Mouse (Mus musculus) embryo, embryonic 10.5 days (tissue): ENCODE results near the gene Slc8b1.

Source experiments
- DNase-seq: peaks from one replicate; pipeline ENCODE4 v3.0.0-alpha.2; 2015; ENCODE audit warnings: low spot score

Gene Slc8b1

DNA sequence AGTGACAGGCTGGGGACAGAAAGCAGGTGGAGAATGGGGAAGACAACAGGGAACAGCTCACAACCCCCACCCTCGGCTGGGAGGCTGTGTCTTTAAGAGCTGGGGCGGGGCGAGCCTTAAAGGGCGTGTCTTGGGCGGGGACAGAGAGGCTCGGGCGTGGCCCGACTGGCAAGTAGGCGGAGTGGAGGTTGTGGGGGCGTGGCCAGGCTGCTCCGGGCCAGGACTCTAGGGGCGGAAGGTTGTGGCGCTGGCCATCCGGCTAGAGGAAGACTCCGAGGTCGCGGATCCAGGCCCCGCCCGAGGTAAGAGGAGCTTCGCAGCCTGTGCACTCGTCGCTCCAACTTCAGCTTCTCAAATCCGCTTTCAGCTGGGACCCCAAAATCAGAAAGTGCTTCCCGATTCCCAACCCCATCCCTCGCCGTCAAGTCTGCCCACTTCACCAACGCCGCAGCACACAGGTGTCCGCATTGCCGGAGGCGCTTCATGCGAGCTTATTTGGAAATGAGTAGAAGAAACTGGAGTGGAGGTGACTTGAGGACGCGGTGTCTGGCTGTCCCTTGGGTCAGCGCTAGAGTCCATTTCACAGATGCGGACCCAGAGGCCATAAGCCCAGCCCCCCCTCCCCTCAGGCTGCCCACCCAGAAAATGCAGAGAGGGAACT, at the start of gene Slc8b1:
Slc8b1 (plus strand) TSS at position 187 of the 661 bp plus-strand sequence.
- peak; percentile 97 for DNase-seq

DNA sequence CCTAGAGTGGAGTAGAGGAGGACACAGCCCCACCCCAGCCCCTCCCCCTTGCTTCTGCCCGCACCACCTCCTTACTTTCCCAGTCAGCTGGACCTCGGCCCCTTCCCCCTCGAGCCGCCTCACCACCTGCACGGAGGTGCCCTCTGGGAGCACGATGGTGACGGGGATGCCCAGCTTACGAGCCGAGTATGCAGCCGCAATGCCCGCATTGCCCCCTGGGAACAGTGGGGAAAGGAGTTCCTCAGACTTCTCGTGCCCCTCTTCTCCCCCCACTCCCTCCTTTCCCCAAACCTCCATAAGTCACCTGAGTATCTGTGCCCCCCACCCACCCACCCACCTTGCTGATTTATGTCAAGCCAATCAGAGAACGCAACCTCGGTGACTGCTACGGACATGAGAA, 49.1 kb upstream of the Slc8b1 start:
- no peak for DNase-seq

DNA sequence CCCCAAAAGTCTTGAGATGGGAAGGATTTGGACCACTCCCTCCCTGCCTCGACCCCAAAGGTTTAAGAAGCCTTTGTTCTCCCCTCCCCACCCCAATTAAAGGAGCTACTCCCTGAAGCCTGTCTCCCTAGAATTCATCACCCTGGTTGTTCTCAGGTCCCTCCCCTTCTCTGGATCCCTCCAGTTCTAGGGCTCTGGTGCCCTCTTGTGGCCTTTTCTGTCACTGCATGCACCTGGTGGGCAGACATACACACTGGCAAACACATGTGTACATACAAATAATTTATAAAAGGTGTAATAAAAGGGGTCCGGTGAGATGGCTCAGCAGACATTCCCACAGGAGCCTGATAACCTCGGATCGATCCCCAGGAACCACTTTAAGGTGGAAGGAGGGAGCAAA, 46.6 kb upstream of the Slc8b1 start:
- peak; percentile 21 for DNase-seq

GRCm38 (mm10) chr5:120465062-120465461, 45.9 kb upstream of the Slc8b1 start:
- DNase-seq, result no peak

DNA sequence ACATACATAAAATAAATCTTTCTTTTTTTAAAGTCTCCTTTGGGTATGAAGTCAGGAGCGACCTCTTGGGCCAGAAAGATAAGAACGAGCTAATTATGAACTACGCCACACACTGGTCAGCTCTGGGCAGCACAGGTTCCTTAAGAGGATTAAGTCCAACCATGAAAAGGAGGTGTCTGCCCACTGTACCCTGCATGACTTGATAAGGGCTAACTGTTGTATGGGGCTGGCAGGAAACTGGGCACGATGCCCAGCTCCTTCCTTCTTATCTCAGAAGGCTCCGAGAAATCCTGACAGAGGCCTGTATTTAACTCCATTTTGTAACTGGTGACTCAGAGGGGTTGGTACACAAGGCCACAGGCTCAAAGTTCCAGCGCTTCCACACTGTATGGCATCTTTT, 45.1 kb upstream of the Slc8b1 start:
- no peak for DNase-seq

- DNase-seq, result peak; percentile 41
These were observed 43.9 kb upstream of the Slc8b1 start for GRCm38 (mm10) chr5:120467026-120467425.

DNA sequence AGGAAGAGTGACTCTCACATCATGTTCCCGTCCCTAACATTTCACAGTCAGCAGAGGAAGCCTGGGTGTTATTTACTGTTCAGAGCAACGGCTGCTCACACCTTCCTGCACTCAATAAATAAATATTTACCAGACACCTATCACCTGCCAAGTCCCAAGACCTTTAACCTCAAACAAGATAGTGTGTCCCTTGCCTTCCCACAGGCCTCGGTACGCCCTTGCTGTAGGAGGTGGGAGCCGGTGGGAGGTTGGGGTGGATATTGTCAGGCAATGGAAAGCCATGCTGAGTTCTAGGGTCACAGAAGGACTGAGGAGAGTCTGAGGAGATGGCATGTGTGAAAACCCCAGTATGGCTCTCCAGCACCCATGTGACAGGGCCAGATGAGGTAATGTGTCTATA, 42.6 kb upstream of the Slc8b1 start:
- no peak for DNase-seq

DNA sequence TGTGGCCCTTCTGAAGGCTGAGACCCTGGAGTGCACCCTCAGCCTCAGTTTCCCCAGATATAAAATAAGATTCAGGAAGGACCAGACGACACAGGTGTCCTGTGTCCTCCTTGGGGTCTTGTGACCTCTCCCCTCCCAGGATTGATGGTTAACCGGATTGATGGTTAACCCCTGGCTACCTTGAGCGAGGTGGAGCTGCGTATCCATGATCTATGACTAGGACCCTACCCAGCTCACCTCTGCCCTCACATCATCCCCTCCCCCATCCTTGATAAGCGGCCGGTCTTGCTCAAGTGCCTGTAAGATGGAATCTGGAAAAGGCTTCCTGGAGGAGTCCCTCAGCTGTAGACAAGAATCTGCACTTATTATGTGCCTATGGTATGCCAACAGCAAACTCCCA, 42.1 kb upstream of the Slc8b1 start:
- no peak for DNase-seq

DNA sequence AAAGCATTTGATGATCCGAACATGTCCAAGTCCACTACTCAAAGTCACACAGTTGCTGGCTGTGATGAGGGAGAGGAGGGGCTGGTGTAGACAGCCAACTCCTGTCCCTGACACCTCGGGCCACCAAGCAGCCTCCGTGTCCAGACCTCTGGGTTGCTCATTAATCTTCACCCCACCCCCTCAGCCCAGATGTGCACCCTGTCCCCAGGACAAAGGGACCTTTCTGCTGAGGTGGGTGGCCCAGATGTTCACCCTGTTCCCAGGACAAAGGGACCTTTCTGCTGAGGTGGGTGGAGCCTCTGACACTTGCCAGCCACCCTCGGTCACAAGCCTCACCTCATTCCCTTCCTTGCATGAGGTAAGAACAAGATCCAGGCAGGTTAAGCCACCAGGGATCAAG, 39.4 kb upstream of the Slc8b1 start:
- no peak for DNase-seq

GRCm38 (mm10) chr5:120472770-120473169, 38.2 kb upstream of the Slc8b1 start, which contains the start of gene Sdsl:
Gene Sdsl (minus strand): TSS chr5:120472810.
- DNase-seq, result no peak

DNA sequence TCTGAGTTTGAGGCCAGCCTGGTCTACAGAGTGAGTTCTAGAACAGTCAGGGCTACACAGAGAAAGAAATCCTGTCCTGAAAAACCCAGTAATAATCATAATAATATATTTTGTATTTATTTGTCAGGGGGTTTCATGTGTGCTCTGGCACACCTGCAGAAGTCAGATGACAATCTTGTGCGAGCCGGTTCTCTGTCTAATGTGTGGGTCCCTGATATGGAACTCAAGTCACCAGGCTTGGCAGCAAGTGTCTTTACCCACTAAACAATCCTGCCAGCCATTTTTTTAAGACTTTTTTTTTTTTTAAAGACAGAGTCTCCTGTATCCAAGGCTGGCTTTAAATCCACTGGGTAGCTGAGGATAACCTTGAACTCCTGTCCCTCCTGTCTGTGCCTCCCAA, 37.6 kb upstream of the Slc8b1 start:
- no peak for DNase-seq

DNA sequence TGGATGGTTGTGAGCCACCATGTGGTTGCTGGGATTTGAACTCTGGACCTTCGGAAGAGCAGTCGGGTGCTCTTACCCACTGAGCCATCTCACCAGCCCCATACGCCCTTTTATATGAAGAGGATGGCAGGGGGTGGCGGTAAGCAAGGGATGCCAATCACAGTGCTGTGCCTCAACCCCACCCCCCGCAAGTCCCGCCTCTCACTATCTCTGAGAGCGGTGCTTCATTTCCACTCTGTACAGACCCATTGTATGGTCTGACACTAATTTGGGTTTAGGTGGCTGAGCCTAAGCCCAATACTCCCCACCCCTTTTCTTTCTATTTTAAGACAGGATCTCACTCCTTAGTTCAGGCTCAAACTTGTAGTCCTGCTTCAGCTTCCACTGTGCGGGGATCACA, 35.1 kb upstream of the Slc8b1 start:
- DNase-seq, result no peak

DNA sequence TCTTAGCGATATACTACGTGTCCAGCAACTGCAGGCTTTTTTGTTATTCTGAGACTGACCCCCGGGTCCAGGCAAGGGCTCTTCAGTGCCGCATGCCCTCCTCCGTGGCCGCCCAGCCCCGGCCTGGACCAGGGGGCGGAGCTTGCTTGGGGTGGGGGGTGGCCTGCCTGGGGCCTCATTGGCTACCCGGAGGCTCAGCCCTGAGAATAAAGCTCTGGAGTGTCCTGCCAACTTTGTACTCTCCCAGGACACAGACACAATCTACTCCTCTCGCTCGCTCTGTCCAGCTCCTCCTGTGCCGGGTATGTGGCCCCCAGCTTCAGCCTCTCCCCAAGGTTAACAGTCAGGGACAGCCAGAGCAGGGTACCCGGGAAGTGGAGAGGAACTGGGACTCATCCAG, 34.7 kb upstream of the Slc8b1 start, which contains the start of gene Sds:
Sds (plus strand) TSS at position 231 of the 400 bp plus-strand sequence.
- peak; percentile 7 for DNase-seq

DNA sequence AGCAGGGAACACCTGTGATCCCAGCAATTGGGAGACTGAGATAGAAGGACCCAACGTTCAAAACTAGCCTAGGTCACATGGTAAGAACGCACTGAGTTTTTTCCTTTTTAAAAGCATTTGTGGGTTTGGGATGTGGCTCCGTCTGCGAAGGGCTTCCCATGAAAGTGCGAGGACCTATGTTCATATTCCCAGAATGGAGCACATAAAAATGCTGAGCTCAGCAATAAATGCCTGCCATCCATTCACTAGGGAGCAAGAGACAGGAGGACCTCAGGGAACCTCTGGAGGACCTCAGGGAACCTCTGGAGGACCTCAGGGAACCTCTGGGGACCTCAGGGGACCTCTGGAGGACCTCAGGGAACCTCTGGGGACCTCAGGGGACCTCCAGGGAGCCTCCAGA, 33.0 kb upstream of the Slc8b1 start:
- DNase-seq, result no peak

- DNase-seq, result no peak
These were observed 31.4 kb upstream of the Slc8b1 start for GRCm38 (mm10) chr5:120479538-120479937.

DNA sequence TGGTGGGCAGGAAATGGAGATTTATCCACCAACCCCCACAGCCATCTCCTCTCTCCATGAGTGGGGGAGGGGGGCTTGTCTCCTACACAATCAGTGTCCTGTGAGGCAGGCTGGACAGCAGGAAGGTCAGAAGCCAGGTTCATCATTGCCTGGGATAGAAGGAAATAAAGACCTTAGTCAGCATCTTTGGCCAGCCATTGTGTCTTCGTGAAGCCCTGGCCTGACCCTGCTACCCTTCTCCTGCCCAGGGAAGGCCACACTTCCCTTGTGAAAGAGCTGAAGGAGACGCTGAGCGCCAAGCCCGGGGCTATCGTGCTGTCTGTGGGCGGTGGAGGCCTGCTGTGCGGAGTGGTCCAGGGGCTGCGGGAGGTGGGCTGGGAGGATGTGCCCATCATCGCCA, 29.8 kb upstream of the Slc8b1 start:
- DNase-seq, result peak; percentile 12

- no peak for DNase-seq
These were observed 27.6 kb upstream of the Slc8b1 start for GRCm38 (mm10) chr5:120483399-120483798.

GRCm38 (mm10) chr5:120487844-120488243, 23.1 kb upstream of the Slc8b1 start:
- DNase-seq, result no peak

- no peak for DNase-seq
These were observed 20.2 kb upstream of the Slc8b1 start for GRCm38 (mm10) chr5:120490679-120491192.

- peak; percentile 70 for DNase-seq
These were observed 18.5 kb upstream of the Slc8b1 start for GRCm38 (mm10) chr5:120492437-120492836.

- no peak for DNase-seq
These were observed 17.5 kb upstream of the Slc8b1 start for GRCm38 (mm10) chr5:120493440-120493839.

DNA sequence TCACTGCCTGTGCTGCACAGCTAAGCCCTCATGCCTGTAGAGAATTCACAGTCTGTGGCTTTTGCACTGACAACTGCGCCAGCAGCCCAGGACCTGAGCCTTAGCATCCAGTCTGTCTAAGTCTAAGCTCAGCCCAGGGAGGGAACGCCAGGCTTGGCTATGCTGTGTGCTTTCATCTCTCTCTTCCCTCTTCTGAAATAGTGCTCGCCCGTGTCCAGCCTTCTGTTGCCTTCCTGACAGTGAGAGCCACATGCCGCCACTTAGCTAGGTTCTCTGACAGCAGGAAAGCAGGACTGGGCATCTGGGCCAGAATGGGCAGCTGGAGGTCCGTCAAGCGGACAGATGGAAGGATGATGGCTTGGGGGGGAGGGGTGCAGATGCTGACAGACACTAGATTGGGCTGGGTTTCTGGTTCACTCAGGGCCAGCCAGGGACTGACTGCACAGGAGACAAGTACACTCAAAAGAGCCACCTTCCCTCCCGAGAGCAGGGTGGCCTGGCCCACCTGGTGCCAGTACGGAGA, 17.0 kb upstream of the Slc8b1 start:
- no peak for DNase-seq

DNA sequence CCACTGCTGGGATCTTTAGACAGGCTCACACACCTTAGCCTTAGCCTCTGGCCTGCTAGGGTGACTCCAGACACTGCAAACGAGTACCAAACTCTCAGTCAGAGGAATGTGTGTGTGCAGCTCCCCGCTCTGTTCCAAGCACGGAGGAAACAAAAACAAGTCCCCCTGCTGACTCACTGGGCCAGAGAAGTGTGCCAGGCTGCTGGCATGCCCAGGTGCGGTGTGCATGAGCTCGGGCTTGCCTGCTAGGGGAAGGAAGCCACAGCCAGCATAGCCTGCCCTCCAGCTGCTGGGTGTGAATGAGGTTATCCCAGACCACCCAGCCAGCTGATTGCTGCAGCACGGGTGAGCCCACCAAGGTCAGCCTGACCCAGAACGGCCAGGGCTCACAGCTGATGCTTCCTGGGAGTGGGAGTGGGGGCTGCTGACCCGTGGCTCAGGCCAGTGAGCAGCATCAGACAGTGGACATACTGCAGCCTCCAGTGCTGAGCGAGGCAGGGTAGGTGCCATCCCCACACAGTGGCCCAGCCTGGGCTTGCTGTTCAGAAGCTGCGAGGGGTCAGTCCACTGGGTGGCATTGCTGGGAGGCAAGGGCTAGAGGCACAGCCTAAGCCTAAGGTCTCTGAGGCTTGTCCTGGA, 15.8 kb upstream of the Slc8b1 start:
- DNase-seq, result no peak
